Mouse (Mus musculus) ES-Bruce4 (cell line): ENCODE data around the gene Adamts12. TPM values are rescaled to one million over a fixed set of nuclear protein-coding genes. Genes with fewer than 3 reads are reported as not detected.

ENCODE experiments used
- H3K27ac ChIP-seq: 2 replicates; pipeline ENCODE4 v1.5.1; 2012; ENCODE audit warnings: low read length, inconsistent platforms; ENCODE audit not compliant: insufficient read depth
- H3K27me3 ChIP-seq: 2 replicates; pipeline ENCODE4 v1.6.1; 2012; ENCODE audit warnings: mild to moderate bottlenecking, low read length, inconsistent platforms; ENCODE audit not compliant: control insufficient read depth, poor library complexity, insufficient read depth, severe bottlenecking
- H3K36me3 ChIP-seq: 2 replicates; pipeline ENCODE4 v1.6.1; 2012; ENCODE audit warnings: inconsistent platforms, mild to moderate bottlenecking, low read length, moderate library complexity; ENCODE audit not compliant: control insufficient read depth, poor library complexity, insufficient read depth, severe bottlenecking
- H3K4me1 ChIP-seq: one replicate; pipeline ENCODE4 v1.8.1; 2011; ENCODE audit warnings: low read length; ENCODE audit not compliant: control insufficient read depth, insufficient read depth
- H3K4me3 ChIP-seq: 2 replicates; pipeline ENCODE4 v1.5.1; 2011; ENCODE audit warnings: low read depth, mild to moderate bottlenecking, low read length
- H3K9ac ChIP-seq: 2 replicates; pipeline ENCODE4 v1.6.1; 2012; ENCODE audit warnings: low read depth, mild to moderate bottlenecking, inconsistent platforms; ENCODE audit not compliant: poor library complexity, severe bottlenecking
- H3K9me3 ChIP-seq: replicated peaks from 2 replicates; pipeline ENCODE4 v1.6.1; 2012; ENCODE audit warnings: mild to moderate bottlenecking, low read length, inconsistent platforms; ENCODE audit not compliant: control insufficient read depth, poor library complexity, insufficient read depth, severe bottlenecking
- CTCF ChIP-seq: IDR thresholded peaks from one replicate; pipeline ENCODE4 v1.8.1; 2011; ENCODE audit warnings: low read depth, low read length
- EP300 ChIP-seq: IDR thresholded peaks from 2 replicates; pipeline ENCODE4 v1.6.1; 2011; ENCODE audit warnings: low read depth, low read length; ENCODE audit not compliant: insufficient read depth
- POLR2A ChIP-seq: IDR thresholded peaks from one replicate; pipeline ENCODE4 v1.8.1; 2011; ENCODE audit warnings: low read length; ENCODE audit not compliant: insufficient read depth
- polyA plus RNA-seq: library from polyadenylated mRNA; stranded (reverse); fragments of >200 nt; gene quantifications from 2 replicates; pipeline ENCODE4 v1.2.4, GENCODE M21; 2011; ENCODE audit warnings: low read depth; ENCODE audit not compliant: missing spikeins, insufficient read depth, insufficient read length

Gene Adamts12
- polyA plus RNA-seq, 1 experiment, result 1.0 TPM

DNA sequence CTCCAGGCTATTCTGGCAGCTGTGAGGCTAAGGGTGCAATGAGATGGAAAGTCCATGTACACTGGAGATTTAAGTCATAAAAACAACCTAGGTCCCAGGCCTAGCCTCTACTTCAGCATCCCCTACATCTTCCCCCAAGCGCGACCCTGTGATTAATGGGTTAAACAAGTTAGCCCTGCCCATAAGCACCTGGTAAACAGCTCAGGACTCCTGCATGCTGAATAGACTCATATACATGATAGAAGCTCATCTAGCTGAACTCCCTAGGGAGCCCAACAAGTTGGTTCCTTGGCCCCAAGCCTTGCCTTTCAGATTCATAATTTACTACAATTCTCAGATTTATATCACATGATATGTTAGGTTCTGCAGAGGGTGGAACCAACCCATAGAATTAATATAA lies 292.9 kb downstream of the Adamts12 start:
- no peak overlapping the region for H3K4me3 ChIP-seq
- H3K27ac ChIP-seq, result no peak overlapping the region
- no peaks in the 10 kb centered on the region for H3K4me1 ChIP-seq
- H3K9ac ChIP-seq, result no peak overlapping the region
- no peak for TF ChIP-seq EP300
- TF ChIP-seq CTCF, result no peak
- no peak for TF ChIP-seq POLR2A
- H3K36me3 ChIP-seq, result no peaks in the 10 kb centered on the region
- no peaks in the 10 kb centered on the region for H3K9me3 ChIP-seq
- H3K27me3 ChIP-seq, result no peaks in the 10 kb centered on the region

- Histone ChIP-seq H3K4me3 (no peak overlapping the region), H3K9ac (no peak overlapping the region), H3K9me3 (no peaks in the 10 kb centered on the region), H3K27me3 (no peaks in the 10 kb centered on the region), H3K4me1 (no peaks in the 10 kb centered on the region), H3K27ac (no peak overlapping the region), H3K36me3 (no peaks in the 10 kb centered on the region)
- TF ChIP-seq POLR2A, result no peak
- no peak for TF ChIP-seq EP300
- no peak for TF ChIP-seq CTCF
These were observed 296.3 kb downstream of the Adamts12 start for GRCm38 (mm10) chr15:11360888-11361287.

DNA sequence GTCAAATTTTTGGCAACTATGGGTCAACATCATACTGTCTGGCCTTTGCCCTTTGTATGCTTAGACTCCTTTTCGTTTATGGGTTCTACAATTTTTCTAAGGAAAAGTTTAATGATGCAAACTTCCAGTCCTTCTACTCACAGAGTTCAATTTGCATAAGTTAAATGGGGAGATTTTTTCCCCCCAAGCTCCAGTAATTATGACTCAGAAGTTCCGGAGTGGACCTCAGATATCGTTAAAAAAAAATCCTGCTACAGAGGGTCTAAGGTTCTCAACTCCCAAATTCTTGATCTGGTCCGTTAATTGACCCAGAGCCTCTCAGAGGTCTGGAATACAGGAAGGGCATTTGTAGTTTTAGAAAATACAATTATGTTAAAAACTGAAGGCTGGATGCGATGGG lies 297.2 kb downstream of the Adamts12 start:
- no peak overlapping the region for H3K4me3 ChIP-seq
- no peak overlapping the region for H3K9ac ChIP-seq
- H3K9me3 ChIP-seq, result no peaks in the 10 kb centered on the region
- H3K4me1 ChIP-seq, result no peaks in the 10 kb centered on the region
- H3K36me3 ChIP-seq, result no peaks in the 10 kb centered on the region
- TF ChIP-seq EP300 (no peak), CTCF (no peak), POLR2A (no peak)
- H3K27me3 ChIP-seq, result no peaks in the 10 kb centered on the region
- no peak overlapping the region for H3K27ac ChIP-seq

DNA sequence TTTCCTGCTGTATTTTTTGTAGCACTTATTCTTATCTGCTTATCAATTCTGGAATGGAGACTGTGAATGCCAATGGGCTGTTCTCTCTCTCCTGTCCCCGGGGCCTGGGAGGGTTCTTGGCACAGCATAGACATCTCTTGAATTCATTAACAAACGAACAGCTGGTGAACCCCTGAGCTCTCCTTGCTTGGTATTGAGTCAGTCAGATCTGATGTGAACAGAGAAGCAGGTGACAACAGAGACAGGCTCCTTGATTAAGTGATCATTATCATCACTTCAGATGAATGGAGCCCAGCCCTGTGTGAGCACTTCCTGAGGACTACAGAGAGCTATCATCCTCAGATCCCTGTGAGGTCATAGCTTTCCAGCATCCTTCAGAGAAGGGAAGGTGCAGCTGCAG lies 299.5 kb downstream of the Adamts12 start:
- H3K4me1 ChIP-seq, result no peaks in the 10 kb centered on the region
- no peaks in the 10 kb centered on the region for H3K9me3 ChIP-seq
- no peaks in the 10 kb centered on the region for H3K27me3 ChIP-seq
- no peak overlapping the region for H3K27ac ChIP-seq
- H3K36me3 ChIP-seq, result no peaks in the 10 kb centered on the region
- TF ChIP-seq POLR2A (no peak), EP300 (no peak), CTCF (no peak)
- H3K4me3 ChIP-seq, result no peak overlapping the region
- H3K9ac ChIP-seq, result no peak overlapping the region

DNA sequence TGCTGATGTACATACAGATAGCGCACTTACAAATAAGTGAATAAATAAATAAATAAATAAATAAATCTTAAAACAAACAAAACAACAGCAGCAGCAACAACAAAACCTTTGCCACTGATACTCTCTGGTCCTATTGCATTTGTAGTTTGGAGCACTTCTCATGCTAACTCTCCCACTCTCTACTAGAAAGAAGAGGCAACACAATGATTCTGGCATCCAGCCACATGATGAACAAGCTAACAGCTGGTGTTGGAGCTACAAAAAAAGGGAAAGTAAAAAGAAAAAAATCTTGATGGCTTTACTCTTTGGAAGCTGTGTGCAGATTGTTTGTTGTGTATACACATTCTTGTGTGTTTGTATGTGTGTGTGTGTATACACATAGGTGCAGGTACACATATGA lies 300.2 kb downstream of the Adamts12 start:
- H3K9me3 ChIP-seq, result no peaks in the 10 kb centered on the region
- no peaks in the 10 kb centered on the region for H3K27me3 ChIP-seq
- no peak overlapping the region for H3K9ac ChIP-seq
- no peaks in the 10 kb centered on the region for H3K36me3 ChIP-seq
- TF ChIP-seq CTCF (no peak), POLR2A (no peak), EP300 (no peak)
- H3K4me3 ChIP-seq, result no peak overlapping the region
- no peak overlapping the region for H3K27ac ChIP-seq
- no peaks in the 10 kb centered on the region for H3K4me1 ChIP-seq

DNA sequence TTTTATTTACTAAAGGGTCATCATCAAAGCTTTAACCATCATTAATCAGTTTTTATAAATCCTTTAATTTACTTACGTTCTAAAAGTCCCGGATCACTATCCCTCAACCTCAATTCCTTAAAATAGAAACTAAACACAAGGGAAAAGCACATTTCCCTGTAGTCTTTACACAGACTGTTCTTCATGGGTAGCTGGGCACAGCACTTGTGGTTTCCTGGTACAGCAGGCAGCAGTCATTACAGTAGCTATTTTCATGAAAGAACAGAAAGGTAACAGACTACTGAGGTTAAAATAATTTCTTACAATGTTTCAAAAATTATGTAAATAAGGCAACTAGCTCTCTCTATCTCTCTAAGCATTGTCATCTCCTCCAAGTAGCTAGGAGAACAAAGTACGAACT lies 305.0 kb downstream of the Adamts12 start:
- no peaks in the 10 kb centered on the region for H3K27me3 ChIP-seq
- no peaks in the 10 kb centered on the region for H3K36me3 ChIP-seq
- TF ChIP-seq POLR2A (no peak), EP300 (no peak), CTCF (no peak)

DNA sequence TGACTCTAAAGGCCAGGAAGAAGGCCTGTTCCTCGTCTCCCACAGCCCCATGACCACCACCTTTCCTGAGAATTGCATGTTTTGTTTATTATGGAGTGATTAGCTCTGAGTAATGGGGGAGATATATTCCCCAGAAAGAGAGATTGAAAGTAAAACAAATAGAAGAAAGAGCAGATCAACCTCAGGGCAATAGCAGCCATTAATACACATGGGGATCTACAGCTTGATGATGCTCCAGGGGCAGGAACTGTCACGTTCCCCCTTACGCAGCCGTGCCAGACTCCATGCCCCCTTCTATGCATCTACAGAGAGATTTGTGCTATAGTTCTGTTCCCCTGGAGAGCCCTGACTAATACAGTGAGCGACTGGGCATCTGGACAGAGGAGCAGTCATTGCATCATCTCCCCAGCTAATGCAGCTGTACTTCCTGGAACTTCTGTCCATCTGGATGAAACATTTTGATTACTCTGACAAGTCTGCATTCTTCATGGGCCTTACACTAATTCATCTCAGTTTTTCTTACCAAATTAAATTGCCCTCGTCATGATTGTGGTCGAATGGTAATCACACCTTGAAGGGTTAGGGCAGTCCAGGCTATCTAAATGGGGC lies 306.0 kb downstream of the Adamts12 start:
- no peaks in the 10 kb centered on the region for H3K27me3 ChIP-seq
- no peak for TF ChIP-seq POLR2A
- TF ChIP-seq EP300, result no peak
- no peak for TF ChIP-seq CTCF
- H3K27ac ChIP-seq, result no peak overlapping the region
- H3K9ac ChIP-seq, result no peak overlapping the region
- no peaks in the 10 kb centered on the region for H3K9me3 ChIP-seq
- H3K4me1 ChIP-seq, result no peaks in the 10 kb centered on the region
- no peak overlapping the region for H3K4me3 ChIP-seq
- no peaks in the 10 kb centered on the region for H3K36me3 ChIP-seq

More for the DNA sequence above, 305.0 kb downstream of the Adamts12 start:
- H3K27ac ChIP-seq, result no peak overlapping the region
- no peak overlapping the region for H3K4me3 ChIP-seq
- no peak overlapping the region for H3K9ac ChIP-seq
- H3K4me1 ChIP-seq, result no peaks in the 10 kb centered on the region
- H3K9me3 ChIP-seq, result no peaks in the 10 kb centered on the region
